Mouse (Mus musculus): ENCODE measurements around the gene Ciapin1.

Ciapin1 gene

DNA sequence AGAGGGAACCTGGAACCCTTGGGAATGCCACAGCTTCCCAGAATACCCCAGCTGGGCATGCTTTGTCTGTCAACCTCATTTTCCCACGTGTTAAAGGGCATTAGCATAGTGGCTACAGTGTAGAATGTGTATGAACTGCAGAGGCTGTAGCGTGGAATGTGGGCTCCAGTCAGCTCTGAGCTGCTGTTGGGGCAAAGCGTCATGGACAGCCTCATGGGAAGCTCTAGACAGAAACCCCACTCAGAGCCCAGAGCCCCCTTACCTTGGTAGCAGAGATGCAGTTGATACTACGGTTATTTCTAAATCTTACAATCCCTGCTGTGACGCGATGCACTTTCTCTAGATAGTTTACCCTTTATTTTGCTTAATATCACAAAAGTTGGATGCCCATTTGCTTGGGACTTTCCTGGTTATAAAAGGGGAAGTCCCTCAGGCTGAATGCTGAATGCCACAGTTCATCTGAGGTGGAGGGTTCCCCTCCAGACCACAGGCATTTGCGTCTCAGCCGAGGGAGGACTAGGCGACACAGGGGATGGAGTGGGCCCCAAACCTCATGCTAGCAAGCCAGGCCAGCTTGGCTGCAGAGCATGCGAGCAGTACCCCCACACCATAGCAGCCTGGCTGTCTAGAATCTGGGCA is 59.1 kb downstream of the Ciapin1 start:
- no peak for DNase-seq (ENCODE audit: low spot score)

DNA sequence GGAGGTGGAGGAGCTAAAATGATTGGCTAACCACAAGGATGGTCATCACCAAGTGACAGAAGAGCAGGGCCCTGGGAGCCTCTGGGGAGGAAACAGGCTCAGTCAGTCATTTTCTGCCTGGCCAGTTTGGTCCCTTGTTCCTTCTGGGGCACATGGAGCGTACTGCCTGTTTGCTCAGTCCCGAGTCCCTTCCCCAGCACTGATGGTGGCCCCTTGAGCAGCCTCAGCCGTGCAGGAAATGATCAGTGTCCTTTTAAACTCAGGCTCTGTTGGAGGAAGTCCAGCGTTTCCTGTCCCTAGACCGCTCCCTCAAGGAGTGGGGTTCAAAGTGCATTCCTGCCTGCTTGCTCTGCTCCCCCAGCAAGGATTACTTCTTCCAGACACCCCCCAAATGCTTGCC is 59.7 kb downstream of the Ciapin1 start:
- DNase-seq (ENCODE audit: low spot score) = no peak

DNA sequence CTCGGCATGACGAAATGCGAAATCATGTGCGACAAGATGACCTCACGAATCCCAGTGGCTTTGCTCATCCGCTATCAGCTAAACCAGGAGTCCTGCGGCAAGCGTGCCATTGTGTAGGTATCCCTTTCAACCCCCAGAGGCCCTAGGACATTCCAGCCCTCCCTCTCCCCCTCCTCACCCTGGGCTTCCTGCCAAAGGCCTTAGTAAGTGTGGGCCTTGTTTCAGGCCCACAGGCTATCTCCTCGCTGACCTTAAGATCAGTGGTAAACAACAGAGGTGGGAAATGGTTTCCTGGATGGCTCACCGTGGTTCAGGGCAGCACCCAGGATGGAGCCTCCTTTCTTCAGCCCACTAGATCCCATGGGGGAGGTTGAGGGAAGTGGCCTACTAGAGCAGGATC is 60.1 kb downstream of the Ciapin1 start:
- no peak for DNase-seq (ENCODE audit: low spot score)

DNA sequence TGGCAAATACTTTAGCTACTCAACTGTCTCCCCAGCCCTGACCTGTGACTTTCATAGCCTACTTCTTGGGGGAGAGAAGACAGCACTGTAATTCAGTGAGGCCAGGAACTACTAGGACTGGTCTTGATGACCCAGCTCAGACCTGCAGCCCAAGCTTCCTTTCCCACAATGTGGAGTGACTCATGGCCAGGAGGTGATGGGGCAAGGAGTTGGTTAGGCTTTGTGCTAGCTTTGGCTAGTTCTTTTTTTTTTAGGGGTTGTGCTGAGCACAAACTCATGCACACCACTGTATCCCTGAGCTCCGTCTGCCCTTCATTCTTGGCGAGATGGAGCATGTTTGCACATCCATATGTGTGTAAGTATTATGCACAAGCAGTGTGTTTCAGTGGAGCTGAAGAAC is 61.8 kb downstream of the Ciapin1 start:
- DNase-seq (ENCODE audit: low spot score) = no peak

DNA sequence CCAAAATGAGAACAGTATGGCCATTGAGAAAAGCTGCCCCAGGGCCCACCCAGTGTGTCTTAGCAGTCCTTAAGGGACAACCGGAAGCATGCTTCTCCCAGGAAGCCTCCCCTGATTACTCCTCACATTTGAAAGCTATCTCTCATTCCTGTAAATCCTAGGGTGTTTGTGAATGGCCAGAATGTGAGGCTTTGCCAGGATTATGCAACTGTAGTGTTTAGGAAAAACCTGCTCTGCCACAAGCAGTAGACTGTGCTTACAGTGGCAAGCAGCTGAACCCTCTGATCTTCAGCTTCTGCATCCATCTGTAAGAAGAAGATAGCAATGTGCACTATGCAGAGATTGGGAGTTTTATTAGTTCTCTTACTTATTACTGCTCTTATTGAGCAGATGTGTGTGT is 63.6 kb downstream of the Ciapin1 start:
- no peak for DNase-seq (ENCODE audit: low spot score)

DNA sequence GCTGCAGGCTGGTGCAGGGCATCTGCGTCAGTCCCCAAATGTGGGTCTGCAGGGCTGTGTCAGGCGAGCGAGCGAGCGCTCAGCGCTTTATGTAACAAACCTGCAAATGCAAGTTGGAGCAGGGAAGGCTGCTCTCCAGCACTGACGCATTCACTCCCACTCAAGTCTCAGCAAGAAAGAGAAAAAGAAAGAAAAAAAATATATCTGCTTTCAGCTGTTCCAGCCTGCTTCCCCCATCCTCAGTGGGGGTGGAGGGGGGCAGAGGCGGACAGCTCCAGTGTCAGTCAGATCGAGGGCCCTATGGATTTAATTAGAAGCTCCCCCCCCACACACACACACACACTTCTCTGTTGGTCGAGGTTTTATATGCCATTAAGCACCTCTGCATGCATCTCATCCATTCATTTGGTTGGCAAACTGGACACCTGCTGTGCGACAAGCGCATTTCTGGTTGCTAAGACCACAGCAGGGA is 64.4 kb downstream of the Ciapin1 start:
- no peak for DNase-seq (ENCODE audit: low spot score)

DNA sequence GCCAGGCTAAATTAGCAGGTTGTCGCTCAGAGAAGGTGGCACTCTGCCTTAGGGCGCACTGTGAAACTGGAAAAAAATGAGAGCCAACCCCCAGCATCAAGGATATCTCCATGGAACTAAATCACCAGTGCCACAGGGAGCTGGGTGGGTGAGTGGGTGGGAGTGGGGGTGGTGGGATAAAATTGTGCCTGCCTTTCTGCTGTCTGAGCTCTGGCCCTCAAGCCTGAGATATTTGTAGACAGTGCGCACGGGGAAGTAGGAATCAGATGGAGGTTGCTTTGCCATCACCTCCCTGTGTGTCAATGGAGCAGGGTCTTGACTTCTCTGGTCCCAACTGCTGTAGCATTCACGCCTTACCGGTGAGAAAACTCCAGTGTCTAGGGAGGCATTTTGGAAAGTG is 65.1 kb downstream of the Ciapin1 start:
- no peak for DNase-seq (ENCODE audit: low spot score)

DNA sequence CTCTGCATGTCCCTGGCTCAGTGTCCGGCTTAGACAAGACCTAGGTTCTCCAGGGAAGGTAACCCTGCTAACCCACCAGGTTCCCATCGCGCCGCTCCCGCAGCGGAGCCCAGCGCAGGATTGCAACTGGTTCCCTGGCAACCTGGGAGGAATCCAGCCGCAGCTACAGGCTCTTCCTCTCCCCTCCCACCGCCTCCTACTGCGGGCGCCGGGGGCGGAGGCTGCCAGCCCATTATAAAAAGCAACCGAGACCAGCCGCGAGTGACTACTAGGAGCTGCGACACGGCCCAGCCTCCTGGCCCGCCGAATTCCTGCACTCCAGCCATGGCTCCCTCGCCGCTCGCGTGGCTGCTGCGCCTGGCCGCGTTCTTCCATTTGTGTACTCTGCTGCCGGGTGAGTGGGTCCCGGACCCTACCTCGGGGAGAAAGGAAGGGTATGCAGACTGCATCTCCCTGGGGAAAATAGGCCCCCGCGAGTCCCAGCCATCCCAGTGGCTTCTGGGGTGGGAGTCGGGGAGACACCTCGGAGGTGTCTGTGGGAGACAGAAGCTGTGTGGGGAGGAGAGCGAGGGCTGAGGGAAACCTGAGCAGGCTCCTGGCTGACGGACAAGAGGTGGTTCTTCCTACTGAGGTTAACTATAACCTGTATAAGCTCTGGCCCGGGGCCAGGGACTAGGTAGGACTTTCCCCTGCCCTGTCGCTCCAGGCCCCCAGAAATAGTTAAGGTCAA is 66.1 kb downstream of the Ciapin1 start, which contains the start of gene Cx3cl1:
Cx3cl1 (plus strand) TSS at position 69 of the 730 bp plus-strand sequence.
- DNase-seq (ENCODE audit: low spot score) = peak; percentile 80

DNA sequence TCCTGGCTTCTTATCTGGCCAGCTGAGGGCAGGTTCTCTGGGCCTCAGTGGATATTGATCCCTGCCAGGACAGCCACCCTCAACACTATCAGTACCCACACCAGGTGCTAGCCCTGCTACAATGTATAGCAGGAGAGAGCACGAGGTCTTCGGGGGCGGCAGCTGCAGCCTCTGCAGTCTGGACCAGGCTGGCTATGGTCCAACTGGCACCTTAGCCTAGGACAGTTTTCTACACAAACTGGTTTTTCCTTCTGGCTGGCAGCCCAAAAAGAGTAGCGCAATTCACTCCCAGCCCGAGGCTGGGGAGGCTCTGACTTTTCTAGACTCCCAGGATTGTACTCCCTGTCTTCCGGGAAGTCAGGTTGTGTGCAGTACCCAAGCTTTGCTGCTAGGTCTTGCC is 67.2 kb downstream of the Ciapin1 start:
- DNase-seq (ENCODE audit: low spot score) = peak; percentile 44

Measured in MN1 (cell line).